Mouse (Mus musculus) forebrain, embryonic 14.5 days (tissue): ENCODE results near the gene Gm13278. TPM values are rescaled to one million over a fixed set of nuclear protein-coding genes. Genes with fewer than 3 reads are reported as not detected.
"Not testable (repeated sequence)": the region's sequence is repeated elsewhere in the genome, so short reads cannot be mapped to it uniquely, and the experiment has no call there.

Experiments
- ATAC-seq: fragments of 200-750 bp; cut with Nextera tagmentation; 2 replicates; pipeline ENCODE4 v1.8.0; 2017; ENCODE audit warnings: mild to moderate bottlenecking, moderate library complexity
- DNase-seq: peaks from one replicate; pipeline ENCODE4 v3.0.0-alpha.2; 2015; ENCODE audit warnings: low spot score
- H3K27ac ChIP-seq: fragments of 300-500 bp; sonication (generic); 2 replicates; pipeline ENCODE4 v1.5.1; 2014; ENCODE audit warnings: low read depth, mild to moderate bottlenecking, control low read depth, low read length, moderate library complexity
- H3K27me3 ChIP-seq: fragments of 300-500 bp; sonication (generic); replicated peaks from 2 replicates; pipeline ENCODE4 v1.6.1; 2014; ENCODE audit warnings: low read length, control low read depth, mixed read lengths; ENCODE audit not compliant: control insufficient read depth, insufficient read depth
- H3K36me3 ChIP-seq: fragments of 300-500 bp; sonication (generic); 2 replicates; pipeline ENCODE4 v1.6.1; 2014; ENCODE audit warnings: low read length, control low read depth; ENCODE audit not compliant: control insufficient read depth, insufficient read depth
- H3K4me1 ChIP-seq: fragments of 300-500 bp; sonication (generic); 2 replicates; pipeline ENCODE4 v1.6.1; 2014; ENCODE audit warnings: antibody characterized with exemption, low read length, control low read depth; ENCODE audit not compliant: control insufficient read depth, insufficient read depth
- H3K4me2 ChIP-seq: fragments of 300-500 bp; sonication (generic); 2 replicates; pipeline ENCODE4 v1.6.1; 2014; ENCODE audit warnings: mild to moderate bottlenecking, control low read depth, low read length
- H3K4me3 ChIP-seq: fragments of 300-500 bp; sonication (generic); 2 replicates; pipeline ENCODE4 v1.5.1; 2014; ENCODE audit warnings: low read depth, low read length, control low read depth
- H3K9ac ChIP-seq: fragments of 300-500 bp; sonication (generic); 2 replicates; pipeline ENCODE4 v1.6.1; 2014; ENCODE audit warnings: mild to moderate bottlenecking, low read length, control low read depth, moderate library complexity
- H3K9me3 ChIP-seq: fragments of 300-500 bp; sonication (generic); replicated peaks from 2 replicates; pipeline ENCODE4 v1.6.1; 2016; ENCODE audit warnings: low read length, control low read depth, mixed read lengths; ENCODE audit not compliant: control insufficient read depth
- WGBS: fragments of 180-500 bp; shearing (Covaris S2); extraction: QIAGEN DNeasy Blood & Tissue Kit; methylation state at CpG from one replicate; pipeline ENCODE4 v1.1.7; 2014; 5-methylcytosine and 5-hydroxymethylcytosine counted together
- polyA plus RNA-seq: library from polyadenylated mRNA; unstranded; fragments of >200 nt; fragmentation: Nextera tagmentation; extraction: Ambion mirVana; gene quantifications from 2 replicates; pipeline ENCODE4 v1.2.1, GENCODE M21; 2014

Gene Gm13278
- polyA plus RNA-seq, result not detected in 2 replicates

DNA sequence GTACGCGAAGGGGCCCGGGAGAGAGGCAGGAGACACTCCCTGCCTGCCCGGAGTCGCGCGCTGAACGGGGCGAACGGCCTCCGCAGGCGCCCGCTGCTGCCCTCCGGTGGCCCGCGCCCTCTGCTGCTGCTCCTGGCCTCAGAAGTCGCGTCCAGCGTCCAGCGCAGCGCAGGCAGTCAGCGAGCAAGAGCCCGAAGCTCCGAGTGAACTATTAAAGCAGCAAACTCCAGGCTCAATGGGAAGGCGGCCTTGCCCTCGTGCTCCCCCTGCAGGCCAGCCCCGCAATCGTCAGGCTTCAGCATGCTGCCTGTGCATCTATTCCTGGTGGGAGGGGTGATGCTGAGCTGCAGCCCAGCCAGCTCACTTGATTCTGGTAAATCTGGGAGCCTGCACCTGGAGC, at the start of gene Gm13278:
Gm13278 (plus strand) TSS at position 301 of the 400 bp plus-strand sequence.
- DNase-seq, result not testable (repeated sequence)

DNA sequence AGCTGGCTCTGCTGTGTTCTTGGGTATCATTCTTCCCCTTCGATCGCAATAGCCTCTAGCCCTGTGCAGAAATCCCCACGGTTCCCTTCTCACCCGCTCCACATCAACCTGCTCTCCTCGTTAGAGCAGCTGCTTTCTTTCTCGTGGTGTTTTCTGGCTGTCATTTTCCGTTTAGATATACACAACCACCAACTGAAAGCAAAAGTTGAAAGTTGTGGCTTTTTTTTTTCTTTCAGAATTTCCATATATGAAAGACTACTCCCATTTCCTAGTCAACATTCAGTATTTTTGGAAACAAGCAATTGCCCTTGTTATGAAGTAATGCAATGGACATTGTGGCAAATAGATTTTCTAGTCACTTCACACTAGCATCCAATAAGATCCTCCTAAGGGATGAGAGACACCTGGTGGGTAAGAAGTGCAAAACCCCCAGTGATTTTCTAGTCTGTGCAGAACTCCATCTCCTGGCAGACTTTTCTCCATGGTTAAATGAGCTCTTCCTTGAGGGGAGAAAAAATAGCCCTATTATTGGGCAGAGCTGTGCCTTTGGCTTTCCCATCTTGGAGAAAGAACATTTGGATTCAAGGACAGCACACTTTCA, 48.5 kb upstream of the Gm13278 start:
- no peak overlapping the region for H3K4me3 ChIP-seq
- no peaks in the 10 kb centered on the region for H3K27me3 ChIP-seq
- no peak overlapping the region for H3K4me2 ChIP-seq
- H3K36me3 ChIP-seq, result no peaks in the 10 kb centered on the region
- H3K9ac ChIP-seq, result no peak overlapping the region
- no peaks in the 10 kb centered on the region for H3K9me3 ChIP-seq
- DNase-seq (no peak), ATAC-seq (no peak)
- 63% methylated on average over 7 of the region's 7 CpGs for WGBS
- H3K4me1 ChIP-seq, result no peaks in the 10 kb centered on the region
- no peak overlapping the region for H3K27ac ChIP-seq

More for the DNA sequence above, at the start of gene Gm13278:
- H3K9ac ChIP-seq, H3K36me3 ChIP-seq, ATAC-seq, H3K4me1 ChIP-seq, H3K4me3 ChIP-seq, H3K27me3 ChIP-seq, H3K27ac ChIP-seq, H3K4me2 ChIP-seq, H3K9me3 ChIP-seq: not testable (repeated sequence)
- no CpG with 5 or more reads among the region's 28 CpGs for WGBS

DNA sequence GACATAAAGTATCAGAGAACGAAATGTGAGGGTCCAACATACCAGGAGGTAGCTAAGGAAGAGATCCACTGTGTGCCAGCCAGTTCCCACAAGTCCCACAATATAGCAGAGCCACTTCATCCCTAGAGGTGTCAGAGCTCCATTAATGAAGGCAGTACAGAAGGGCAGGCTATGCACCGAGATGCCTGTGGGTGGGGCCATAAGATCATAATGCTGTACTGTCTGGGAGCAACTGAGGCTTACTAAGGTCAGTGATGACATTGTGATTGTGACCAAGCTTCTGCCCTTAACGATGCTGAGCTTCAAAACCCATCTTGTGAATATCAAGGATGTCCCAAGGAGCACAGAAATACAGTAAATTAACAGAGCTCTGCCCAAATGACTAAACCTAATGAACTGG, 47.1 kb upstream of the Gm13278 start:
- 63% methylated on average over 3 of the region's 3 CpGs for WGBS
- Histone ChIP-seq H3K9me3 (no peaks in the 10 kb centered on the region), H3K27me3 (no peaks in the 10 kb centered on the region), H3K9ac (no peak overlapping the region), H3K4me2 (no peak overlapping the region), H3K4me1 (no peaks in the 10 kb centered on the region), H3K36me3 (no peaks in the 10 kb centered on the region), H3K27ac (no peak overlapping the region), H3K4me3 (no peak overlapping the region)
- DNase-seq (no peak), ATAC-seq (no peak)

DNA sequence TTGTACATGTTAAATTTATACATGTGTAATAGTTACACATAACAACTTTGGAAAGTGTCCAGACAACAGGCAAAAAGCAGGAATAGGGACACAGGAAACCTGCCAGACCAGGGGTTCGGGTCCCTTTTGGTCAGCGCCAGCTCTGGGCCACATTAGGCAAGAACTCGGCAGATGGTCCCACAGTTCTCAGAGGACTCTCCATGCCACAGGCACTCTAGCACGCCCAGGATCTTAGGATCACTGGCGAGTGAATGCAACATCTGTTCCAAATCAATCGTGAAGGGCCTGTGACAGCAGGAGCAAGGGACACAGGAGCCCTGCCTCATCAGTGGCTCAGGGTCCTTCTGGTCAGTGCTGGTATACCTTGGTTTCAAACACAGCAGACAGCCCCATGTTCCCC, 41.4 kb upstream of the Gm13278 start:
- Histone ChIP-seq H3K4me2 (no peak overlapping the region), H3K27ac (no peak overlapping the region), H3K9me3 (no peaks in the 10 kb centered on the region), H3K27me3 (no peaks in the 10 kb centered on the region), H3K9ac (no peak overlapping the region), H3K4me1 (no peaks in the 10 kb centered on the region), H3K4me3 (no peak overlapping the region), H3K36me3 (no peaks in the 10 kb centered on the region)
- ATAC-seq, result no peak
- 77% methylated on average over 6 of the region's 6 CpGs for WGBS
- no peak for DNase-seq

DNA sequence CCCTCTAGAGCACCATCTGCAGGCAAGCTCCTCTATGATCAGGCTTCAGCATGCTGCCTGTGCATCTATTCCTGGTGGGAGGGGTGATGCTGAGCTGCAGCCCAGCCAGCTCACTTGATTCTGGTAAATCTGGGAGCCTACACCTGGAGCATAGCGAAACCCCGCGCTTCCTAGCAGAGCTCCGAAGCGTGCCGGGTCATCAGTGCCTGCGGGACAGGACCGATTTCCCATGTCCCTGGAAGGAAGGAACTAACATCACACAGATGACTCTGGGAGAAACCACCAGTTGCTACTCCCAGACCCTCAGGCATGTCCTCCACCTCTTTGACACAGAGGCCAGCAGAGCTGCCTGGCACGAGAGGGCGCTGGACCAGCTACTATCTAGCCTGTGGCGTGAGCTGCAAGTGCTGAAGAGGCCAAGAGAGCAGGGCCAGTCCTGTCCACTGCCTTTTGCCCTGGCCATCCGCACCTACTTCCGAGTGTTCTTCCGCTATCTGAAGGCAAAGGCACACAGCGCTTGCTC, 36.5 kb upstream of the Gm13278 start, which contains the start of gene Gm13271:
Gm13271 (plus strand) TSS at position 51 of the 523 bp plus-strand sequence.
- H3K4me1 ChIP-seq, H3K4me2 ChIP-seq, H3K9me3 ChIP-seq, H3K27ac ChIP-seq, ATAC-seq, H3K36me3 ChIP-seq, H3K27me3 ChIP-seq, H3K9ac ChIP-seq, DNase-seq, H3K4me3 ChIP-seq: not testable (repeated sequence)
- 87% methylated on average over 14 of the region's 15 CpGs for WGBS

DNA sequence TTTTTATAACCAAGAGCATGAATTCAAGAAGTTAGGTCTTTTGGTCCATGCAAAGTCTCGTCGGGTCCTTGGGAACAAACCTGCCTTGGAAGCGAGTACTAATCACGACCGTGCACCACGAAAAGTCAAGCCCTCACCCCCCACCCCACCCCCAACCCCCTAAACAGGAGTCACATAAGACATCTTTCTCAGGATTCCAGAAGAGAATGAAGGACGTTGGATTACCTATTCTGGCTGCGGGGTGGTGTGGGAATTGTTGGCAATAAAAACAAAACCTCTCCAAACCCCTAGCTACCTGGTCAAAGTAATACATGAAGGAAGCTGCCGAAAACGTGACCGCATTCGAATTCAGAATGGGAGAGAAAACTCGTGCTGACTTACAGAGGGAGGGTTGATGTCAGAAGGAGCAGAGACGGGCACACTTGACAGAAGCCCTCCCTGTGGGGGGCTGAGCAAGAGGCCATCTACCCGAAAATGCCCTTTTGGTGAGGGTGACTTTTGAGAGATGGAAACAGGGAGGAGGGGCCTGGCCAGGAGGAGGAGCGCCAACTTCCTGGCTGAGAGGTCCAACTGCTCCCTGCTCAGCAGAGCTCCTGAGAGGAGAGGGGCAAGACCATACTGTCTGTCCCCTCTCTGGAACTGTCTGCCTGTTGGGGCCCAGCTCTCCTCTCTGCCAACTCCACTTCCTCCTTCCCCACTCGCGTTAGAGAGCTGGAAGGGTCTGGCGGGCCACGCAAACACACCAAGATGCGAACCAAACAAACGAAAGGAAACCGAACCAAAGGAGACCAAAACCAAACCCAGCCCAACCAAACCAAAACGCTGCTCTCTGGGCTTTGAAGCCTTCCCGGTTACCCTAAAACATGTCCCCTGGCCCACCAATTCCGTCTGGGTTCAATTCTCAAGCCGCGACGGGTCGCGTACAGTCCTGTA, 34.5 kb upstream of the Gm13278 start:
- Histone ChIP-seq H3K27ac (peak overlapping the region; percentile 44; the same call in 1 of the 2 replicates), H3K4me3 (peak overlapping the region; percentile 37), H3K9ac (peak overlapping the region; percentile 58), H3K4me2 (peak overlapping the region; percentile 68)
- not testable (repeated sequence) for H3K4me1 ChIP-seq, H3K36me3 ChIP-seq, H3K27me3 ChIP-seq, DNase-seq, ATAC-seq, H3K9me3 ChIP-seq
- WGBS, result 13% methylated on average over 28 of the region's 31 CpGs

DNA sequence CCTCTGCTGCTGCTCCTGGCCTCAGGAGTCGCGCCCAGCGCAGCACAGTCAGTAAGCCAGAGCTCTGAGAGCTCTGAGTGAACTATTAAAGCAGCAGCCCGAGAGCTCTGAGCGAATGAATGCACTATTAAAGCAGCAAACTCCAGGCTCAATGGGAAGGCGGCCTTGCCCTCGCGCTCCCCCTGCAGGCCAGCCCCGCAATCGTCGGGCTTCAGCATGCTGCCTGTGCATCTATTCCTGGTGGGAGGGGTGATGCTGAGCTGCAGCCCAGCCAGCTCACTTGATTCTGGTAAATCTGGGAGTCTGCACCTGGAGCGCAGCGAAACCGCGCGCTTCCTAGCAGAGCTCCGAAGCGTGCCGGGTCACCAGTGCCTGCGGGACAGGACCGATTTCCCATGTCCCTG, 33.7 kb upstream of the Gm13278 start:
- H3K4me2 ChIP-seq, result peak overlapping the region; percentile 68
- peak; percentile 100 for ATAC-seq
- DNase-seq, result peak; percentile 94
- H3K27ac ChIP-seq, result peak overlapping the region; percentile 44; the same call in 1 of the 2 replicates
- not testable (repeated sequence) for H3K4me1 ChIP-seq, H3K9me3 ChIP-seq, H3K27me3 ChIP-seq, H3K36me3 ChIP-seq
- WGBS, result under 1% methylated on average over 16 of the region's 21 CpGs
- H3K4me3 ChIP-seq, result peak overlapping the region; percentile 37
- peak overlapping the region; percentile 58 for H3K9ac ChIP-seq

DNA sequence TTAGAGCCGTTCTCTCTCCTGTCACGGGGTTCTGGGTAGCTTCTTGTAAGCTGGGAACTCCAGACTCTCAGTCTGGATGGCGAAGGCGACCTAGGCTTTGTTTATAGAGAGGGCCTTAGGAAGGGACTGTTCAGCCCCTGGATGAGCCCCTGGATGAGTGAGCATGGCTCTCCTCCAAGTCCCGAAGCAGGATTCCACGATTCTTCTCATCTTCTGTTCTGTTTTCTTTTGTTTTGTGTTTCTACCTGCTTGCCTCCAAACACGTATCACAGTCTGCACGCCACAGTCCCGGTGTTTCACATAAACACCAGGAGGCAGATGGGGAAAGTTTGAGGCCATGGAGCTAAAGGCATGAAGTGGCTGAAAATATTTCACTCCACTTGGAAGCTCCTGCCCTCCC, 32.6 kb upstream of the Gm13278 start:
- not testable (repeated sequence) for H3K9ac ChIP-seq, ATAC-seq, H3K4me2 ChIP-seq, DNase-seq, H3K36me3 ChIP-seq, H3K27ac ChIP-seq, H3K4me3 ChIP-seq, H3K4me1 ChIP-seq, H3K27me3 ChIP-seq, H3K9me3 ChIP-seq
- 85% methylated on average over 9 of the region's 9 CpGs for WGBS
